Mouse (Mus musculus) T-cell, adult 66 days (primary cell): Measurements from ENCODE around the gene Ripor2. TPM values are rescaled to one million over a fixed set of nuclear protein-coding genes. Genes with fewer than 3 reads are reported as not detected.

Experiments
- total RNA-seq, 2 experiments: library from RNA; stranded (reverse); gene quantifications; 3 replicates in 1 of 2; 4 replicates in 1 of 2; pipeline ENCODE4 v1.2.4; 2023

The Ripor2 gene
- total RNA-seq: 100 to 1,000 TPM; 682 to 739 TPM

DNA sequence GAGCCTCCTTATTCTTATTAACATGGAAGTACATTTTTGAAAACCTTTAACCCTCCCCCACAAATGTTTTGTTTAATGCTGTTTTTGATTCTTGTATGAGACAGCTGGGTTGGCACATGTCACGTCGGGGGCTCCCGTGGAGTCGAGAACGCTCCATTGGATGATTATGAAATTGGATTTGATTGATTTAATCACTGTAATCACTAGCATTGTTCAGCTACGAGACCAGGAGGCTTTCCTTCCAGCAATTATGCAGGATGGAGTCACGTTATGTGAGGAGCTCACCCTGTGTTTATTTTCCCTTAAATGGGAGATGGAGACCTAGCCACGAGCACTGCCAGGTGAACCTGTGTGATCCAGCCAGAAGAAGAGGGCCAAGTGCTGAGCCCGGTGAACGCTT is at the start of gene Ripor2:
Gene Ripor2 (plus strand): TSS at position 357 of the 400 bp plus-strand sequence.

DNA sequence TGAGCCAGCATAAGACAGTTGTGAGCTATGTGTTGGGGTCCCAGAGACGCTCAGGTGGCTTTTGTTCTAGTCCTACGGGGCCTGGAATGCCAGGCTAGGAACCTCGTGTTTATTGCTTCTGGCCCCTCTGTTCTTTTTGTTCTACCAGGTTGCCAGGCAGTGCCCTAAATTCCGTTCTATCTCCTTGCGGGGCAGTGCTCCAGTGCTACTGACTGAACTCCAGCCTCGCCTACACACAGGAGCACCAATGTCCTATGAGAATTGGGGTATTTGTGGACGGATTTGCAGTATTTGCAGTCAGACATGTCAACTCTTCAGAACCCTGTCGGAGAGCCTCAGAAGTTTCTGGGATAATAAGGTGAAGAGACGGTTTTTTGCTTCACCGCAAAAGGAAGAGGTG is 159.0 kb downstream of the Ripor2 start, which contains the start of gene Armh2:
Gene Armh2 (plus strand): TSS at position 205 of the 400 bp plus-strand sequence.

DNA sequence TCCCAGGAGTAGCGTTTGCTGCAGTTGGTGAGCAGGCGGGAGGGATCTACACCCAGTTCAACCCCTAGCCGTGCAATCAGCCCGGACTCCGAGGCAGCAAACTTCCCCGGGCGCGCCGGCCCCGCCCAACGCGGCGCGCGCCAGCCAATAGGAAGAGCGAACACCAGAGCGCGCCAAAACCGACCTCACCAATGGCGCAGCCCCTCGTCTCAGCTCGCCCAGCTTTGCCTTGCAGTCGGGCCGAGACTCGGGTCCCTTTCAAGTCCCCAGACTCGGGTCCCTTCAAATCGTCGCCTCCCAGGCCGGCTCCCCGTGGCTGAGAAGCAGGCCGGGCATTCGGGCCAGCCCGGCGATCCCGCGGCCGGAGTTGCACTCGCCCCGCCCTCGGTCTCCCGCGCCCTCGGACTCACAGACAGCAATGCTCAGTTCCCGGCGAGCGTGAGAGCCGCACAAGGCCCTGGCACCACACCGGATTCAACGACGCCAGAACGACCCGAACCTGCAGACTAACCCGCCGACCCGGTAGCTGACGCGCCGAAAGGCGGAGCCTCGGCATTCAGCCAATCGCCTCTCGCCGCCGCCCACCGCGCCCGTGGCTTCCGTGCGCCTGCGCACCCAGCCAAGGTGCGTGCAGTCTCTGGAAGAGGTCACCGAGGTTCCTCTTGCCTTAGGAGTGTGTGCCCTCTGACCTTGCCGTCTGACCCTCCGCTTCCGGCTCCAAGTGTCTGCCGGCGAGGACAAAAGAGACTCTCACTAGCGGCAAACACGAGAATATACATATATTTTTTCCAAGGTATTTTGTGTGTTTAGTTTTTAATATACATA is 179.6 kb downstream of the Ripor2 start, which contains the start of gene Gmnn:
Gene Gmnn (minus strand): TSS at position 521 of the 825 bp plus-strand sequence.

Other genes starting within 250 kb of the Ripor2 start
- 1 to 10 TPM; 3.1 to 4.4 TPM for gene Armh2, start 159.0 kb downstream of the Ripor2 start, total RNA-seq
- 10 to 100 TPM in 1 of 2 experiments, 1 to 10 TPM in 1; 7.8 to 10.7 TPM for gene Gmnn, start 179.7 kb downstream of the Ripor2 start, total RNA-seq
- 100 to 1,000 TPM; 171 to 185 TPM for gene BC005537, start 219.5 kb downstream of the Ripor2 start, total RNA-seq
- gene Acot13, start 249.4 kb downstream of the Ripor2 start, total RNA-seq: 10 to 100 TPM; 20.7 to 21.5 TPM
- gene Tdp2, start 249.5 kb downstream of the Ripor2 start, total RNA-seq: 10 to 100 TPM; 68.7 to 86.6 TPM